Mouse (Mus musculus): ENCODE results near the gene Slc50a1. TPM values are rescaled to one million over a fixed set of nuclear protein-coding genes. Genes with fewer than 3 reads are reported as not detected.

Gene Slc50a1
- polyA plus RNA-seq, 1 experiment from 2014 or later, result 34.7 TPM

DNA sequence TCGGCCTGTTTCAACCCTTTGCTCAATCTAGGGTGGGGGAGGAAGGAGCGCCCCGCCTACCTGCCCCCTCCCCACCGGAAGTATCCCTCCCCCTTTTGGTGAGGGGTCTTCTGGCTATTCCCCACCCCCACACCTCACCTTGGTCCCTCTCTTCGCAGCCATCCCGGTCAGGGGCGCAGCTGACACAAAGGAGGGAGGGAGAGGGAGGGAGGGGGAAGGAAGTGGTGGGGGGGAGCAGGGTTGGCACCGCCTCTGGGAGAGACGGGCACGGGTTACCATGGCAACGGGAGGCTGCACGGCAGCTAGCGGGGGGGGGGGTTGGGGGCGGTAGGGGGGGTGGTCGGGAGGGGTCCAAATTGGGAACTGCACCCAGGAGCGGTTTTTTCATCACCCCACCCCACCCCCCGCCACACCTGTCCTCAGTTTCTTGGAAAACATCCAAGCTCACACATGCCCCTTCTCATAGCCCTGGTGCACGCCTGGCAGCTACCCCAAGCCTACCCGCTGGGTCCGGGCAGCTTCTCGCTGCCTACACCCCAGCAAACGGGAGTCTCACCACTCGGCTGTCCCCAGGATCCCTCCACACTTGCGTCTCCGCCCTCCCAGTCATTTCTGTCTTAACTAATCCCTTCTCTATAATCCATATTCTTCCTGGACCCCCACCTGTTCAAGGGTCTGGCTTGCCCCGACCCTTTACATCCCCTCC lies 25.2 kb downstream of the Slc50a1 start:
- no peaks in the 10 kb centered on the region for H3K9me3 ChIP-seq (ENCODE audit: control insufficient read depth, low read length)
- peak overlapping the region; percentile 80 for H3K4me3 ChIP-seq (ENCODE audit: low read depth, low read length)
- H3K9ac ChIP-seq (ENCODE audit: low read length), result peak overlapping the region; percentile 66
- H3K27me3 ChIP-seq (ENCODE audit: control insufficient read depth, insufficient read depth, low read length), result no peaks in the 10 kb centered on the region; the same call in 1 of the 2 replicates
- DNase-seq (ENCODE audit: low spot score, missing footprints) (peak; percentile 93), ATAC-seq (ENCODE audit: low FRiP score) (peak; percentile 41)
- H3K27ac ChIP-seq (ENCODE audit: low read depth, low read length), result peak overlapping the region; percentile 53
- peak overlapping the region; percentile 85 for H3K4me2 ChIP-seq
- H3K4me1 ChIP-seq (ENCODE audit: control insufficient read depth, insufficient read depth, low read length), result peaks cover 30% of the 10 kb centered on the region
- WGBS, result 1% methylated on average over 19 of the region's 26 CpGs
- H3K36me3 ChIP-seq (ENCODE audit: control insufficient read depth, insufficient read depth, low read length), result no peaks in the 10 kb centered on the region

GRCm38 (mm10) chr3:89244158-89244981 lies 26.0 kb downstream of the Slc50a1 start:
- Histone ChIP-seq H3K4me3 (ENCODE audit: low read depth, low read length) (peak overlapping the region; percentile 80), H3K27ac (ENCODE audit: low read depth, low read length) (peak overlapping the region; percentile 53), H3K9ac (ENCODE audit: low read length) (peak overlapping the region; percentile 66), H3K4me2 (peak overlapping the region; percentile 85), H3K9me3 (ENCODE audit: control insufficient read depth, low read length) (no peaks in the 10 kb centered on the region), H3K4me1 (ENCODE audit: control insufficient read depth, insufficient read depth, low read length) (peaks cover 30% of the 10 kb centered on the region), H3K27me3 (ENCODE audit: control insufficient read depth, insufficient read depth, low read length) (no peaks in the 10 kb centered on the region; the same call in 1 of the 2 replicates), H3K36me3 (ENCODE audit: control insufficient read depth, insufficient read depth, low read length) (no peaks in the 10 kb centered on the region)
- ATAC-seq (ENCODE audit: low FRiP score) (peak; percentile 38), DNase-seq (ENCODE audit: low spot score, missing footprints) (peak; percentile 92)
- WGBS, result 11% methylated on average over 25 of the region's 25 CpGs

DNA sequence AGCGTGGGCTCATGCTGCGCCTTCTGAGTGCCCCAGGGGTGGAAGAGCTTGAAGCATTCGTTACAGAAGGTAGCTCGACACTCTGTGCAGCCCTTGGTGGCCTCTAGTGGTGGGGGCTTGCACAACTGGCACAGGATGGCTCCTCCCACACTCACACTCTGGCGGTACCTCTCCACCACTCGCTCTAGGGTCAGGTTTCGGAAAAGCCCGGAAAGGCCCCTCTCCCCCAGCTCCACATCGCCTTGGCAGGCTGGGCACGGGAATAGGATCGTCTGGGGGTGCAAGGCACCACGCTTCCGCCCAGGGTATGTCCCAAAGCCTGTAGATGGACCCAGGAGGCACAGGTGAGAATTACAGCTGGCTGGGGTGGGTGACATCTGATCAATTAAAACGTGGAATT lies 26.8 kb downstream of the Slc50a1 start:
- H3K4me1 ChIP-seq (ENCODE audit: control insufficient read depth, insufficient read depth, low read length), result peaks cover 30% of the 10 kb centered on the region
- ATAC-seq (ENCODE audit: low FRiP score), result 0 out of 2 replicates have a peak, but pooled peaks have one; percentile 19

DNA sequence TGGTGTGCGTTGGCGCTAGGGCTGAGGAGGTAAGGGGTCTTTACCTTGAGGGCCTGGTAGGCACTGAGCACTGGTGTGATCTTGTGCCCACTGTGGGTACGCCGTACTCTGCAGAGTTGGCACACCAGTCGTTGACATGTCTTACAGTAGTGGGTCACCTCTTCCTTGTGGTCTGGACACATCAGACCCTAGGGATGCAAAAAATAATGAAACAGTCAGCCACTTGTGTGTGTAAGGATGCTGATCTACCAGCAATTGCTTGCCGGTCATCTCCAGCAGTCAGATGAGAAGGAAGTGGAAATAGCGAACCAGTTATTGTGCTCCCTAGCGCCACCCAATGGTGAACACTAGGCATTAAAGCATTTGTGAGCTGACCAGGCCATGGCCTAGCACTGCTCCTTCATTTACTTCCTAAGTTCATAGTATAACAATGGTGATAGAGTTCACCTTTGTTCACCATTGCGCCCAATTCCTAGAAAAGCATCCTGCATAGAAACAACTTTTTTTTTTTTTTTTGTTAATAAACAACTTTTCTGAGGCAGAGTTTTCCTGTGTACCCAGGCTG lies 28.0 kb downstream of the Slc50a1 start:
- peak; percentile 90 for DNase-seq (ENCODE audit: low spot score, missing footprints)

More for the DNA sequence above, 26.8 kb downstream of the Slc50a1 start:
- no peaks in the 10 kb centered on the region; the same call in 1 of the 2 replicates for H3K27me3 ChIP-seq (ENCODE audit: control insufficient read depth, insufficient read depth, low read length)
- no peak overlapping the region for H3K27ac ChIP-seq (ENCODE audit: low read depth, low read length)
- no peaks in the 10 kb centered on the region for H3K9me3 ChIP-seq (ENCODE audit: control insufficient read depth, low read length)
- 12% methylated on average over 14 of the region's 14 CpGs for WGBS
- no peaks in the 10 kb centered on the region; the same call in 1 of the 2 replicates for H3K36me3 ChIP-seq (ENCODE audit: control insufficient read depth, insufficient read depth, low read length)
- peak overlapping the region; percentile 80 for H3K4me3 ChIP-seq (ENCODE audit: low read depth, low read length)
- H3K9ac ChIP-seq (ENCODE audit: low read length), result no peak overlapping the region; the same call in 1 of the 2 replicates
- peak overlapping the region; percentile 85 for H3K4me2 ChIP-seq
- peak; percentile 90 for DNase-seq (ENCODE audit: low spot score, missing footprints)

DNA sequence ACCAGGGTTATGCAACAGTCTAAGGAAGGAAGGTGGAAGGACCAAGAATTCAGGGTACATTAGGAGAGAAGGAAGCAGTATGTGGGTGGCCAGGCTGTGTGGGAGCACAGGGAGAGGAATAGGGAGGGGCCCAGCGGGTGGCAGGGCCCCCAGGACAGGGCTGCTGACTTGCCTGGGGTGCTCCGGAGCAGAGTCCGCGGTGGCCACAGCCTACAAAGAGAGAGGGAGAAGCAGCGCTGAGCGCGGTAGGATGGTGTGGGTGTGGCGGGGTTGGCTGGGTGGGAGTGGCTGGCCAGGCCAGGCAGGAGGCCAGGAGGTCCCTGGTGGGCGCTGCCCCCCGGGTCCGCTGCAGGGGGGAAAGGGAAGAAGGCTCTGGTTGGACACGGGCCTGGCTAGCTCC lies 31.9 kb downstream of the Slc50a1 start:
- Histone ChIP-seq H3K9me3 (ENCODE audit: control insufficient read depth, low read length) (no peaks in the 10 kb centered on the region), H3K9ac (ENCODE audit: low read length) (no peak overlapping the region), H3K4me1 (ENCODE audit: control insufficient read depth, insufficient read depth, low read length) (peaks cover 4% of the 10 kb centered on the region), H3K36me3 (ENCODE audit: control insufficient read depth, insufficient read depth, low read length) (no peaks in the 10 kb centered on the region; the same call in 1 of the 2 replicates), H3K4me3 (ENCODE audit: low read depth, low read length) (no peak overlapping the region), H3K27ac (ENCODE audit: low read depth, low read length) (no peak overlapping the region), H3K27me3 (ENCODE audit: control insufficient read depth, insufficient read depth, low read length) (no peaks in the 10 kb centered on the region), H3K4me2 (no peak overlapping the region)
- ATAC-seq (ENCODE audit: low FRiP score) (no peak), DNase-seq (ENCODE audit: low spot score, missing footprints) (no peak)
- WGBS, result 86% methylated on average over 12 of the region's 12 CpGs

More for the DNA sequence above, 28.0 kb downstream of the Slc50a1 start:
- no peak overlapping the region for H3K27ac ChIP-seq (ENCODE audit: low read depth, low read length)
- no peak overlapping the region for H3K4me3 ChIP-seq (ENCODE audit: low read depth, low read length)
- WGBS, result 68% methylated on average over 9 of the region's 9 CpGs
- no peak overlapping the region for H3K9ac ChIP-seq (ENCODE audit: low read length)
- ATAC-seq (ENCODE audit: low FRiP score), result no peak
- H3K9me3 ChIP-seq (ENCODE audit: control insufficient read depth, low read length), result no peaks in the 10 kb centered on the region
- peaks cover 29% of the 10 kb centered on the region for H3K4me1 ChIP-seq (ENCODE audit: control insufficient read depth, insufficient read depth, low read length)
- no peaks in the 10 kb centered on the region; the same call in 1 of the 2 replicates for H3K27me3 ChIP-seq (ENCODE audit: control insufficient read depth, insufficient read depth, low read length)
- no peak overlapping the region for H3K4me2 ChIP-seq
- H3K36me3 ChIP-seq (ENCODE audit: control insufficient read depth, insufficient read depth, low read length), result no peaks in the 10 kb centered on the region; the same call in 1 of the 2 replicates

- ATAC-seq (ENCODE audit: low FRiP score) (no peak), DNase-seq (ENCODE audit: low spot score, missing footprints) (no peak)
- Histone ChIP-seq H3K9ac (ENCODE audit: low read length) (no peak overlapping the region), H3K4me2 (no peak overlapping the region), H3K9me3 (ENCODE audit: control insufficient read depth, low read length) (no peaks in the 10 kb centered on the region), H3K4me3 (ENCODE audit: low read depth, low read length) (no peak overlapping the region), H3K36me3 (ENCODE audit: control insufficient read depth, insufficient read depth, low read length) (no peaks in the 10 kb centered on the region; the same call in 1 of the 2 replicates), H3K27me3 (ENCODE audit: control insufficient read depth, insufficient read depth, low read length) (no peaks in the 10 kb centered on the region), H3K27ac (ENCODE audit: low read depth, low read length) (no peak overlapping the region), H3K4me1 (ENCODE audit: control insufficient read depth, insufficient read depth, low read length) (no peaks in the 10 kb centered on the region)
- WGBS, result 95% methylated on average over 21 of the region's 21 CpGs
These were observed 32.7 kb downstream of the Slc50a1 start for GRCm38 (mm10) chr3:89237682-89238081.

DNA sequence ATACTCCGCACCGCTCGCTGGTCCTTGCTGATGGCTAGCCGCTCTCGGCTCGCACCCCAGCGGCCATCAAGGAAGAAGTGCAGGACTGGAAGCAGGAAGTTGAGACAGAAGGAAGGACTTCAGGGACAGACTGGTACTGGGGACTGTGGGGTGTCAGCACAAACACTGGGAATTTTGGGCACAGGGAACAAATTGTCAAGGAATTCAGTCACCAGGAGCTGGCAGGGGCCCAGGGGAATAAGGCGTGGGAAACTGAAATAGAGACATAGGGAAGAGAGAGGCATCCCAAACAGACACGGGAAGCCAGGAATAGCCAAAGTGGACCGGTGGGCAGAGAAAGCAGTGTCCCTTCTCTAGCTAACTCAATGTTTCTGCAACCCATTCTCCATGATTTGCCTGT lies 33.9 kb downstream of the Slc50a1 start:
- Histone ChIP-seq H3K36me3 (ENCODE audit: control insufficient read depth, insufficient read depth, low read length) (no peaks in the 10 kb centered on the region; the same call in 1 of the 2 replicates), H3K27ac (ENCODE audit: low read depth, low read length) (no peak overlapping the region), H3K9ac (ENCODE audit: low read length) (no peak overlapping the region), H3K4me3 (ENCODE audit: low read depth, low read length) (no peak overlapping the region), H3K4me2 (no peak overlapping the region), H3K27me3 (ENCODE audit: control insufficient read depth, insufficient read depth, low read length) (no peaks in the 10 kb centered on the region), H3K9me3 (ENCODE audit: control insufficient read depth, low read length) (no peaks in the 10 kb centered on the region), H3K4me1 (ENCODE audit: control insufficient read depth, insufficient read depth, low read length) (no peaks in the 10 kb centered on the region)
- WGBS, result 92% methylated on average over 10 of the region's 10 CpGs
- DNase-seq (ENCODE audit: low spot score, missing footprints), result no peak
- no peak for ATAC-seq (ENCODE audit: low FRiP score)

DNA sequence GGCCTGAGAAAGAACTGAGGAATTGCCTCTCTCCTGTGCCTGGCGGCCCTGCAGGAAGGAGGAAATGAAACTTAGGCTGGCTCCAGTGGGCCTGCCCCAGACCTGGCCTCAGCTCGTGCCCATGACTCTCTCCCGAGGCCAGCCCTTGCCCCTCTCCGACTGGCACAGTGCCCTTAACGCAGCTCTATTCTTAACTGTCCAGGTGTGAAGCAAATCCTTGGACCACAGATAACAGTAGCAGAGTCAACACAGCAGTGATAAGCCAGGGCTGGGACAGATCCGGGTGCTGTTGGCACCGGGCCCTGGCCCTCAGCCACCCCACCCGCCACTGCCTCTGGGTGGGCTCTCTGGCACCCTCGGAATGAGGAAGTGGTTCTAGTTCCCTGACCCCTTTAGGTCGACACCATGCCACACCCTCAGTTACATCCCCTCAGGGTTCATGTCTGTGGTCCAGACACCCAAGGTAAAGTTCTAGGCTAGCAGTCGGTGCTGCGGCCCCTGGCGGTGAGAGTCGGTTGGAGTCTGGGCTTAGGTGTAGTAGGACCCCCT lies 36.7 kb downstream of the Slc50a1 start:
- H3K27ac ChIP-seq (ENCODE audit: low read depth, low read length), result no peak overlapping the region

More for the DNA sequence above, 36.7 kb downstream of the Slc50a1 start:
- H3K9ac ChIP-seq (ENCODE audit: low read length), result no peak overlapping the region
- no peak overlapping the region for H3K4me2 ChIP-seq
- H3K9me3 ChIP-seq (ENCODE audit: control insufficient read depth, low read length), result no peaks in the 10 kb centered on the region
- no peaks in the 10 kb centered on the region; the same call in 1 of the 2 replicates for H3K36me3 ChIP-seq (ENCODE audit: control insufficient read depth, insufficient read depth, low read length)
- peak; percentile 53 for DNase-seq (ENCODE audit: low spot score, missing footprints)
- no peaks in the 10 kb centered on the region for H3K27me3 ChIP-seq (ENCODE audit: control insufficient read depth, insufficient read depth, low read length)
- 90% methylated on average over 14 of the region's 14 CpGs for WGBS
- H3K4me1 ChIP-seq (ENCODE audit: control insufficient read depth, insufficient read depth, low read length), result peaks cover 4% of the 10 kb centered on the region
- no peak overlapping the region for H3K4me3 ChIP-seq (ENCODE audit: low read depth, low read length)
- ATAC-seq (ENCODE audit: low FRiP score), result no peak

Data from midbrain, embryonic 11.5 days (tissue).